Mouse (Mus musculus): Measurements from ENCODE around the gene Arhgap20. TPM values are rescaled to one million over a fixed set of nuclear protein-coding genes. Genes with fewer than 3 reads are reported as not detected.

Arhgap20 gene
- total and polyA plus RNA-seq, 2 experiments from 2014 or later: 0.83 to 1.6 TPM

GRCm38 (mm10) chr9:51799156-51799555 lies 34.0 kb downstream of the Arhgap20 start:
- Histone ChIP-seq H3K36me3 (replicated peaks; ENCODE audit: control insufficient read depth, insufficient read depth, low read length) (no peaks in the 10 kb centered on the region), H3K27ac (ENCODE audit: low read depth) (no peak overlapping the region), H3K4me2 (ENCODE audit: low read depth, low read length) (no peak overlapping the region), H3K9me3 (replicated peaks; ENCODE audit: control insufficient read depth, low read length) (no peaks in the 10 kb centered on the region), H3K27me3 (ENCODE audit: control insufficient read depth, insufficient read depth, low read length) (no peaks in the 10 kb centered on the region), H3K9ac (replicated peaks; ENCODE audit: low read depth, low read length) (no peak overlapping the region), H3K4me3 (ENCODE audit: low read depth, low read length) (no peak overlapping the region), H3K4me1 (ENCODE audit: control insufficient read depth, insufficient read depth) (no peaks in the 10 kb centered on the region)
- ATAC-seq (ENCODE audit: insufficient read depth, low read depth) (no peak), DNase-seq (ENCODE audit: low spot score) (no peak)
- TF ChIP-seq EP300 (IDR thresholded peaks at IDR 0.05; ENCODE audit: low read depth) (no peak), CTCF (IDR thresholded peaks at IDR 0.05; ENCODE audit: low read depth) (no peak)
- 31% methylated on average over 9 of the region's 9 CpGs for WGBS

DNA sequence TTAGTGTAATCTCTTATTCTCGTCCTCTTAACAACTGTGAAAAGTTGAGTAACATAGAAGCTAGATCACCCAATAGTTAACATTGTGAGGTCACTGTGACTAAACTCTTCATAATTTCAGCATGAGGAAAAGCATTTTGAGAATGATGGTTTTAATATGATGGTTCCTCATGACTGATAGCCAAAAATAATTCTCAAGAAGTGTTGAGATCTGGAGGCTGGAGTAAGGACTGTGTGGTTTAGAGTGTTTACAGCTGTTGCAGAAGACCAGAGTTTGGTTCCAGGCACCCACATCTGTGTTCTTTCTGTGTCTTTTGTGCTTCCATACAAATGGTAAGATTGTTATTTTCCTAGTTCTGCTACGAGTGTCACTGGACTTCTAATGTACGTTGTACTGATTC lies 42.1 kb downstream of the Arhgap20 start:
- TF ChIP-seq EP300 (IDR thresholded peaks at IDR 0.05; ENCODE audit: low read depth) (no peak), CTCF (IDR thresholded peaks at IDR 0.05; ENCODE audit: low read depth) (no peak)
- ATAC-seq (ENCODE audit: insufficient read depth, low read depth) (no peak), DNase-seq (ENCODE audit: low spot score) (no peak)
- Histone ChIP-seq H3K4me1 (ENCODE audit: control insufficient read depth, insufficient read depth) (no peaks in the 10 kb centered on the region), H3K9me3 (replicated peaks; ENCODE audit: control insufficient read depth, low read length) (no peaks in the 10 kb centered on the region), H3K9ac (replicated peaks; ENCODE audit: low read depth, low read length) (no peak overlapping the region), H3K27ac (ENCODE audit: low read depth) (no peak overlapping the region), H3K4me3 (ENCODE audit: low read depth, low read length) (no peak overlapping the region), H3K4me2 (ENCODE audit: low read depth, low read length) (no peak overlapping the region), H3K36me3 (replicated peaks; ENCODE audit: control insufficient read depth, insufficient read depth, low read length) (no peaks in the 10 kb centered on the region), H3K27me3 (ENCODE audit: control insufficient read depth, insufficient read depth, low read length) (no peaks in the 10 kb centered on the region)
- WGBS: 71% methylated on average over 3 of the region's 3 CpGs

DNA sequence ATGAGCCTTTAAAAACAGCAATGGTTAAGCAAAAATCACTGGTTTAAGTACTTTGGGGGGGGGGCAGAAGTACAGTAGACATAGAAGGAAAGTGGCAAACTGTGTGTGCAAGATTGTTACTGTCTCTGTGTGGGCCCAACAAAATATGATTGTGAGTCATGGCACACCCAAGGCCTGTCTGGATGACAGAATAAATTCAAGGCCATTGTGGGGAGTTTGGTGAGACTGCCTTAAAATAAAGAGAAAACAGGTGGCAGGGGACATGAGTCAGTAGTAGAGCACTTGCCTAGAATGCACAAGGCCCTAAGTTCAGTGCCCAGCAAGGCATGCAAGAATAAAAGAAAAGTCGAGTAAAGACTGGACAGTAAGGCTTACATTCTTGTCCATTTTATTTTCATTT lies 47.8 kb downstream of the Arhgap20 start:
- WGBS: 73% methylated on average over 1 of the region's 1 CpGs
- no peaks in the 10 kb centered on the region for H3K27me3 ChIP-seq (ENCODE audit: control insufficient read depth, insufficient read depth, low read length)
- DNase-seq (ENCODE audit: low spot score): no peak
- ATAC-seq (ENCODE audit: insufficient read depth, low read depth): no peak
- no peak overlapping the region for H3K4me2 ChIP-seq (ENCODE audit: low read depth, low read length)
- no peaks in the 10 kb centered on the region for H3K9me3 ChIP-seq (replicated peaks; ENCODE audit: control insufficient read depth, low read length)
- H3K4me1 ChIP-seq (ENCODE audit: control insufficient read depth, insufficient read depth): no peaks in the 10 kb centered on the region
- TF ChIP-seq EP300 (IDR thresholded peaks at IDR 0.05; ENCODE audit: low read depth) (no peak), CTCF (IDR thresholded peaks at IDR 0.05; ENCODE audit: low read depth) (no peak)
- no peaks in the 10 kb centered on the region for H3K36me3 ChIP-seq (replicated peaks; ENCODE audit: control insufficient read depth, insufficient read depth, low read length)
- no peak overlapping the region for H3K27ac ChIP-seq (ENCODE audit: low read depth)
- H3K4me3 ChIP-seq (ENCODE audit: low read depth, low read length): no peak overlapping the region
- no peak overlapping the region for H3K9ac ChIP-seq (replicated peaks; ENCODE audit: low read depth, low read length)

GRCm38 (mm10) chr9:51824516-51824915 lies 59.4 kb downstream of the Arhgap20 start:
- ATAC-seq (ENCODE audit: insufficient read depth, low read depth): no peak
- TF ChIP-seq CTCF (IDR thresholded peaks at IDR 0.05; ENCODE audit: low read depth) (no peak), EP300 (IDR thresholded peaks at IDR 0.05; ENCODE audit: low read depth) (no peak)
- Histone ChIP-seq H3K36me3 (replicated peaks; ENCODE audit: control insufficient read depth, insufficient read depth, low read length) (no peaks in the 10 kb centered on the region), H3K4me1 (ENCODE audit: control insufficient read depth, insufficient read depth) (peaks cover 7% of the 10 kb centered on the region; the same call in 1 of the 2 replicates), H3K9ac (replicated peaks; ENCODE audit: low read depth, low read length) (no peak overlapping the region), H3K27ac (ENCODE audit: low read depth) (0 out of 2 replicates have a peak overlapping the region, but pooled peaks have one; percentile 17), H3K27me3 (ENCODE audit: control insufficient read depth, insufficient read depth, low read length) (no peaks in the 10 kb centered on the region), H3K4me2 (ENCODE audit: low read depth, low read length) (no peak overlapping the region), H3K9me3 (replicated peaks; ENCODE audit: control insufficient read depth, low read length) (no peaks in the 10 kb centered on the region), H3K4me3 (ENCODE audit: low read depth, low read length) (no peak overlapping the region)
- 85% methylated on average over 7 of the region's 7 CpGs for WGBS
- DNase-seq (ENCODE audit: low spot score): no peak

GRCm38 (mm10) chr9:51831596-51831995 lies 66.5 kb downstream of the Arhgap20 start:
- no peak for TF ChIP-seq EP300 (IDR thresholded peaks at IDR 0.05; ENCODE audit: low read depth)
- TF ChIP-seq CTCF (IDR thresholded peaks at IDR 0.05; ENCODE audit: low read depth): no peak
- ATAC-seq (ENCODE audit: insufficient read depth, low read depth) (no peak), DNase-seq (ENCODE audit: low spot score) (no peak)
- H3K4me3 ChIP-seq (ENCODE audit: low read depth, low read length): no peak overlapping the region
- no peaks in the 10 kb centered on the region for H3K4me1 ChIP-seq (ENCODE audit: control insufficient read depth, insufficient read depth)
- H3K27me3 ChIP-seq (ENCODE audit: control insufficient read depth, insufficient read depth, low read length): no peaks in the 10 kb centered on the region
- no peaks in the 10 kb centered on the region for H3K36me3 ChIP-seq (replicated peaks; ENCODE audit: control insufficient read depth, insufficient read depth, low read length)
- H3K27ac ChIP-seq (ENCODE audit: low read depth): no peak overlapping the region
- no peak overlapping the region for H3K4me2 ChIP-seq (ENCODE audit: low read depth, low read length)
- no peaks in the 10 kb centered on the region for H3K9me3 ChIP-seq (replicated peaks; ENCODE audit: control insufficient read depth, low read length)
- no peak overlapping the region for H3K9ac ChIP-seq (replicated peaks; ENCODE audit: low read depth, low read length)
- 76% methylated on average over 11 of the region's 11 CpGs for WGBS

- WGBS: 70% methylated on average over 5 of the region's 5 CpGs
- H3K4me3 ChIP-seq (ENCODE audit: low read depth, low read length): no peak overlapping the region
- no peaks in the 10 kb centered on the region for H3K27me3 ChIP-seq (ENCODE audit: control insufficient read depth, insufficient read depth, low read length)
- no peak overlapping the region for H3K4me2 ChIP-seq (ENCODE audit: low read depth, low read length)
- no peak overlapping the region for H3K9ac ChIP-seq (replicated peaks; ENCODE audit: low read depth, low read length)
- no peaks in the 10 kb centered on the region for H3K4me1 ChIP-seq (ENCODE audit: control insufficient read depth, insufficient read depth)
- no peak for TF ChIP-seq CTCF (IDR thresholded peaks at IDR 0.05; ENCODE audit: low read depth)
- TF ChIP-seq EP300 (IDR thresholded peaks at IDR 0.05; ENCODE audit: low read depth): no peak
- H3K27ac ChIP-seq (ENCODE audit: low read depth): no peak overlapping the region
- H3K9me3 ChIP-seq (replicated peaks; ENCODE audit: control insufficient read depth, low read length): no peaks in the 10 kb centered on the region
- no peak for ATAC-seq (ENCODE audit: insufficient read depth, low read depth)
- no peaks in the 10 kb centered on the region for H3K36me3 ChIP-seq (replicated peaks; ENCODE audit: control insufficient read depth, insufficient read depth, low read length)
- no peak for DNase-seq (ENCODE audit: low spot score)
These were observed 67.2 kb downstream of the Arhgap20 start for GRCm38 (mm10) chr9:51832368-51832767.
